Mouse (Mus musculus): ENCODE data around the gene 4933402N03Rik. TPM values are rescaled to one million over a fixed set of nuclear protein-coding genes. Genes with fewer than 3 reads are reported as not detected.

4933402N03Rik gene
- polyA plus RNA-seq (2015; fragmentation: Nextera tagmentation; extraction: Ambion mirVana), result not detected in 2 replicates

GRCm38 (mm10) chr7:131146214-131146613 is at the start of gene 4933402N03Rik:
Gene 4933402N03Rik, minus strand, starts transcription at chr7:131146314.
- 73% methylated on average over 2 of the region's 2 CpGs for WGBS
- TF ChIP-seq CTCF (IDR thresholded peaks at IDR 0.05; ENCODE audit: low read depth), result no peak

GRCm38 (mm10) chr7:131187996-131188395 is 41.9 kb upstream of the 4933402N03Rik start:
- TF ChIP-seq CTCF (IDR thresholded peaks at IDR 0.05; ENCODE audit: low read depth), result no peak
- no peaks in the 10 kb centered on the region for H3K9me3 ChIP-seq (replicated peaks; ENCODE audit: low read length)
- H3K27me3 ChIP-seq (ENCODE audit: insufficient read depth, low read length), result no peaks in the 10 kb centered on the region
- H3K27ac ChIP-seq, result no peak overlapping the region
- no peak overlapping the region for H3K4me2 ChIP-seq (ENCODE audit: low read length)
- ATAC-seq (replicated peaks; ENCODE audit: low FRiP score, low read depth) (no peak), DNase-seq (ENCODE audit: low spot score) (no peak)
- WGBS, result 97% methylated on average over 14 of the region's 14 CpGs
- no peak overlapping the region for H3K9ac ChIP-seq (ENCODE audit: low read depth, low read length)
- H3K4me3 ChIP-seq (replicated peaks; ENCODE audit: low read depth, low read length), result no peak overlapping the region
- H3K4me1 ChIP-seq (replicated peaks; ENCODE audit: insufficient read depth, low read length), result no peaks in the 10 kb centered on the region
- H3K36me3 ChIP-seq (ENCODE audit: insufficient read depth, low read length), result no peaks in the 10 kb centered on the region

More at GRCm38 (mm10) chr7:131146214-131146613, at the start of gene 4933402N03Rik:
- Histone ChIP-seq H3K27ac (no peak within 1 kb of the TSS), H3K36me3 (ENCODE audit: insufficient read depth, low read length) (no peaks in the 10 kb centered on the region), H3K4me2 (ENCODE audit: low read length) (no peak within 1 kb of the TSS), H3K4me1 (replicated peaks; ENCODE audit: insufficient read depth, low read length) (no peaks in the 10 kb centered on the region), H3K9me3 (replicated peaks; ENCODE audit: low read length) (no peaks in the 10 kb centered on the region), H3K27me3 (ENCODE audit: insufficient read depth, low read length) (no peaks in the 10 kb centered on the region), H3K9ac (ENCODE audit: low read depth, low read length) (no peak within 1 kb of the TSS), H3K4me3 (replicated peaks; ENCODE audit: low read depth, low read length) (no peak within 1 kb of the TSS)
- DNase-seq (ENCODE audit: low spot score), result no peak
- ATAC-seq (replicated peaks; ENCODE audit: low FRiP score, low read depth), result no peak

DNA sequence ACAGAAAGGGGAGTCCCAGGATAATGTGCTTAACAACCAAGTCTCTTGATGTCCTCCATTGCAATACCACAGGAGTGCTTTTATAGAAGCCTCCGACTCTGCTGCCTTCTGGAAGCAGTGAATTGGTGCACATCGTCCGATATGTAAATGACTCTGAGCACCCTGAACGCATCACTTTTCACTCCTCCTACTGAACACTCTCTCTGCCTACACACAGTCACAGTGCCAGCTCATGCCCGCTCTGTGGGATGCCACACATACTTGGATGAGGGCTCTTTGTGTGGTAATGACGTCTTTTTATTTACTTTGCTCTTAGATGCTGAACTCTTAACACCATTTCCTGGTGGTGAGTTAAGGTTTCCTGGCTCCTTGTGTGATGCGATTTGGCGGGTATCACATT is 40.9 kb upstream of the 4933402N03Rik start:
- WGBS, result 35% methylated on average over 8 of the region's 8 CpGs
- Histone ChIP-seq H3K36me3 (ENCODE audit: insufficient read depth, low read length) (no peaks in the 10 kb centered on the region), H3K9me3 (replicated peaks; ENCODE audit: low read length) (no peaks in the 10 kb centered on the region), H3K27ac (no peak overlapping the region), H3K27me3 (ENCODE audit: insufficient read depth, low read length) (no peaks in the 10 kb centered on the region), H3K4me2 (ENCODE audit: low read length) (no peak overlapping the region), H3K4me3 (replicated peaks; ENCODE audit: low read depth, low read length) (no peak overlapping the region), H3K4me1 (replicated peaks; ENCODE audit: insufficient read depth, low read length) (no peaks in the 10 kb centered on the region), H3K9ac (ENCODE audit: low read depth, low read length) (no peak overlapping the region)
- ATAC-seq (replicated peaks; ENCODE audit: low FRiP score, low read depth) (no peak), DNase-seq (ENCODE audit: low spot score) (peak; percentile 6)
- no peak for TF ChIP-seq CTCF (IDR thresholded peaks at IDR 0.05; ENCODE audit: low read depth)

DNA sequence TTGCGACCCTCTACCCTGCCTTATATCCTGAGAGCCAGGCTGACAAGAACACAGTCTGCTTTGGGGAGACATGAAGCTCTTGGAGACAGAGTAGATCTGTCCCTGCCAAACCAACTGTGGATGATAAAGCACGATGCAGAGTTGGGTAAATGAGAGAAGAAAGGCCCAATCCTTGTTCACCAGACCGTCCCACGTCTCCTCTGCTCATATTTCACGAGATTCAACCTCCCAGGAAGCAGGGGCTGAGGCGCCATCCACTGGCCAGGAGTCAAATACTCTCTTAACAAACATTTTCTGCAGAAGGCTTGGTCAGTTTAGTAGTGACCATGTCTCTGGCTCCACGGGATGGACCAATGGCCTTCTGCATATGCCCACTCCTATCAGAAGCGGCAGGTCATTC is 38.2 kb upstream of the 4933402N03Rik start:
- Histone ChIP-seq H3K36me3 (ENCODE audit: insufficient read depth, low read length) (no peaks in the 10 kb centered on the region), H3K27ac (no peak overlapping the region), H3K4me2 (ENCODE audit: low read length) (no peak overlapping the region), H3K27me3 (ENCODE audit: insufficient read depth, low read length) (no peaks in the 10 kb centered on the region), H3K9ac (ENCODE audit: low read depth, low read length) (no peak overlapping the region), H3K4me3 (replicated peaks; ENCODE audit: low read depth, low read length) (no peak overlapping the region), H3K9me3 (replicated peaks; ENCODE audit: low read length) (no peaks in the 10 kb centered on the region), H3K4me1 (replicated peaks; ENCODE audit: insufficient read depth, low read length) (no peaks in the 10 kb centered on the region)
- 41% methylated on average over 8 of the region's 8 CpGs for WGBS
- DNase-seq (ENCODE audit: low spot score), result peak; percentile 69
- 0 out of 2 replicates have a peak, but pooled peaks have one; percentile 13 for ATAC-seq (replicated peaks; ENCODE audit: low FRiP score, low read depth)
- peak; percentile 56 for TF ChIP-seq CTCF (IDR thresholded peaks at IDR 0.05; ENCODE audit: low read depth)

DNA sequence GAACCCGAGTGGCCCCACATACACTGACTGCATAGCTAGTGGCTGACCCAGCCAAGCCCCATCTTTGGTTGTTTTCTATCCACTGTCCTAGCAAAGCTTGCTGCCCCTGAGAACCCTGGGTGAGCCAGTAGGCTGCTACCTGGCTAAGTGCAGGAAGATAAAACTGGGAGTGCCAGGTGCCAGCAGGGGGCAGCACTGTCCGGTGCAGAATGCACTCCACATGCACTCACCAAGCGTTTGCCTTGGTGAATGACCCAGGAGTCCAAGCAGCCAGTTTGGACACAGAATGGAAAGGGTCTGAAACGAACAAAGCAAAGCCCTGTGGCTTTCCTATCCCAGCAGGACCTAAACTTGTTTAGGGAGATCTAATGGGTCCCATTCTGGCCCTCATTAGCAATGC is 36.6 kb upstream of the 4933402N03Rik start:
- no peak for ATAC-seq (replicated peaks; ENCODE audit: low FRiP score, low read depth)
- no peaks in the 10 kb centered on the region for H3K4me1 ChIP-seq (replicated peaks; ENCODE audit: insufficient read depth, low read length)
- no peaks in the 10 kb centered on the region for H3K36me3 ChIP-seq (ENCODE audit: insufficient read depth, low read length)
- no peaks in the 10 kb centered on the region for H3K27me3 ChIP-seq (ENCODE audit: insufficient read depth, low read length)
- no peak overlapping the region for H3K4me3 ChIP-seq (replicated peaks; ENCODE audit: low read depth, low read length)
- WGBS, result 35% methylated on average over 4 of the region's 4 CpGs
- H3K27ac ChIP-seq, result no peak overlapping the region
- no peak overlapping the region for H3K9ac ChIP-seq (ENCODE audit: low read depth, low read length)
- no peak overlapping the region for H3K4me2 ChIP-seq (ENCODE audit: low read length)
- DNase-seq (ENCODE audit: low spot score), result peak; percentile 9
- TF ChIP-seq CTCF (IDR thresholded peaks at IDR 0.05; ENCODE audit: low read depth), result peak; percentile 66
- no peaks in the 10 kb centered on the region for H3K9me3 ChIP-seq (replicated peaks; ENCODE audit: low read length)

GRCm38 (mm10) chr7:131174121-131174520 is 28.0 kb upstream of the 4933402N03Rik start, which contains the start of gene 5430419D17Rik:
Gene 5430419D17Rik, plus strand, starts transcription at chr7:131174402.
- Histone ChIP-seq H3K36me3 (ENCODE audit: insufficient read depth, low read length) (no peaks in the 10 kb centered on the region), H3K9ac (ENCODE audit: low read depth, low read length) (no peak within 1 kb of the TSS), H3K27ac (no peak within 1 kb of the TSS), H3K27me3 (ENCODE audit: insufficient read depth, low read length) (no peaks in the 10 kb centered on the region), H3K9me3 (replicated peaks; ENCODE audit: low read length) (no peaks in the 10 kb centered on the region), H3K4me1 (replicated peaks; ENCODE audit: insufficient read depth, low read length) (no peaks in the 10 kb centered on the region), H3K4me2 (ENCODE audit: low read length) (no peak within 1 kb of the TSS), H3K4me3 (replicated peaks; ENCODE audit: low read depth, low read length) (no peak within 1 kb of the TSS)
- DNase-seq (ENCODE audit: low spot score) (no peak), ATAC-seq (replicated peaks; ENCODE audit: low FRiP score, low read depth) (no peak)
- WGBS, result 91% methylated on average over 9 of the region's 9 CpGs
- no peak for TF ChIP-seq CTCF (IDR thresholded peaks at IDR 0.05; ENCODE audit: low read depth)

GRCm38 (mm10) chr7:131169099-131169498 is 23.0 kb upstream of the 4933402N03Rik start:
- Histone ChIP-seq H3K27ac (no peak overlapping the region), H3K9me3 (replicated peaks; ENCODE audit: low read length) (no peaks in the 10 kb centered on the region)

More at GRCm38 (mm10) chr7:131169099-131169498, 23.0 kb upstream of the 4933402N03Rik start:
- Histone ChIP-seq H3K9ac (ENCODE audit: low read depth, low read length) (no peak overlapping the region), H3K36me3 (ENCODE audit: insufficient read depth, low read length) (no peaks in the 10 kb centered on the region), H3K4me1 (replicated peaks; ENCODE audit: insufficient read depth, low read length) (no peaks in the 10 kb centered on the region), H3K27me3 (ENCODE audit: insufficient read depth, low read length) (no peaks in the 10 kb centered on the region), H3K4me3 (replicated peaks; ENCODE audit: low read depth, low read length) (no peak overlapping the region), H3K4me2 (ENCODE audit: low read length) (no peak overlapping the region)
- DNase-seq (ENCODE audit: low spot score), result no peak
- no peak for TF ChIP-seq CTCF (IDR thresholded peaks at IDR 0.05; ENCODE audit: low read depth)
- no peak for ATAC-seq (replicated peaks; ENCODE audit: low FRiP score, low read depth)
- 15% methylated on average over 2 of the region's 2 CpGs for WGBS
